Mouse (Mus musculus) E14TG2a.4 (cell line): ENCODE measurements around the gene Rarres2.
"Not testable (repeated sequence)": the region's sequence is repeated elsewhere in the genome, so short reads cannot be mapped to it uniquely, and the experiment has no call there.

ENCODE experiments used
- CTCF ChIP-seq: conservative IDR thresholded peaks from 2 replicates; pipeline ENCODE4 v1.5.1; 2014; ENCODE audit warnings: low read length
- NANOG ChIP-seq: IDR thresholded peaks from 2 replicates; pipeline ENCODE4 v1.6.1; 2014; ENCODE audit warnings: borderline replicate concordance, low read length, mixed read lengths

DNA sequence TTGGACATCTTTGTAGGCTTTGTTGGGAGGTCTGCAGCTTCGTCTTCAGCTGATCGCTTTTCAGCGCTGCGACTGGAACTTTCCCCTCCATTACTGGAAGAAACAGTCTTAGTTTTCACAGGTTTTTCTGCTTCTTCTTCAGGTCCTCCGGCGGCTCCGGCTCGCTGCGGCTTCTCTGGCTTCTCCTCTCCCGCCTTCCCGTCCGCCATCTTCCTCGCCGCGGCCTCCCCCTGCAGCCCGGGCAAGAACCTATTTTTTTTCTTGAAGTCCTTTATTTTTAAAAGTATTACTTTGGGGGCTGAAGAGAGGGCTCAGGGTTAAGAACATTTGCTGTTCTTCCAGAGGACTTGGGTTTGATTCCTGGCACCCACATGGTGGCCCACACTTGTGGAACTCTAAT is 47.7 kb downstream of the Rarres2 start:
- not testable (repeated sequence) for TF ChIP-seq NANOG, CTCF
